Mouse (Mus musculus): ENCODE results near the gene Txn2.

Gene Txn2

GRCm38 (mm10) chr15:77928673-77929331 is at the start of gene Txn2:
Txn2 (minus strand) TSS chr15:77929006.
- peak; percentile 100 for DNase-seq (ENCODE audit: low read depth, low spot score)

- DNase-seq (ENCODE audit: low read depth, low spot score): no peak
Observed at GRCm38 (mm10) chr15:77977663-77978062, 48.9 kb upstream of the Txn2 start.

- DNase-seq (ENCODE audit: low read depth, low spot score): no peak
Observed at GRCm38 (mm10) chr15:77974165-77974841, 45.5 kb upstream of the Txn2 start.

- DNase-seq (ENCODE audit: low read depth, low spot score): peak; percentile 98
Observed at GRCm38 (mm10) chr15:77970470-77971292, 41.9 kb upstream of the Txn2 start, which contains the start of gene Eif3d. Eif3d (minus strand) TSS chr15:77970813.

- no peak for DNase-seq (ENCODE audit: low read depth, low spot score)
Observed at GRCm38 (mm10) chr15:77969940-77970469, 41.2 kb upstream of the Txn2 start.

GRCm38 (mm10) chr15:77965117-77965528 is 36.3 kb upstream of the Txn2 start:
- DNase-seq (ENCODE audit: low read depth, low spot score): no peak

- DNase-seq (ENCODE audit: low read depth, low spot score): no peak
Observed at GRCm38 (mm10) chr15:77962447-77962846, 33.6 kb upstream of the Txn2 start.

DNA sequence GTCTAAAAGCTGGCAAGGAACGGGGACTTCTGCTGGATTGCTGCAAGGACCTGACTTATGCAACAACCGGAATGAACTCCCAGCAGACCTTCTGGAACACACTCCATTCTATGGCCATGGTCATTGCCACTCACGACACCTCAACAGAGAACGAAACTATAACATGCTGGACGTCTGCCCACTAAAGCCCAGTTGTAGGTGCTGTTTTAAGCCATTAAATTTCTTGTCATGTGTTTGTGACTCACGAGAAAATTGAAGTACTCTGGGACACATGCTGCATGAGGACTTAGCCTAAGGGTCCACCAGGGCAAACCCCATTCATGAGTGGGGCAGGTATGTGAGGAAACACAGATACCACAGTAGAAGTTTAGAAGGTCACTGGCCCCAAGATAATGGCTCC is 31.9 kb upstream of the Txn2 start:
- no peak for DNase-seq (ENCODE audit: low read depth, low spot score)

GRCm38 (mm10) chr15:77958071-77958470 is 29.3 kb upstream of the Txn2 start:
- no peak for DNase-seq (ENCODE audit: low read depth, low spot score)

DNA sequence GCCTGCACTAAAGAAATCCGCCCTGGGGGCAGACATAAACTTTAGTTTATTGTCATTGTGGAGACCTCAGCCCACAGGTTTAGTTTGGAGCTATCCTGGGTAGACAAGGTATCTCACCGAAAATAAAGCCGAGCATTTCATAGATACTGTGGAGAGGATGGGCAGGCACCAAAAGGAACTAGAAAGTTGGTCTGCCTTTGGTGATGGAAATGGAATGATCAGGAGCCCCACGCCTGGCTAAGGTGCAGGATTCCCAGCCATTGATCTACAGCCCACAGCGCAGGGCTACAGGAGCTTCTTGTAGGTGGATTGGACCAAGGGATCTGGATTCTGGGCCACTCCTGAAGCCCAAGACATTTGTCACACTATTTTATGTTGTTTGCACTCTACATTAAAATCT is 28.8 kb upstream of the Txn2 start:
- DNase-seq (ENCODE audit: low read depth, low spot score): no peak

GRCm38 (mm10) chr15:77956404-77956901 is 27.6 kb upstream of the Txn2 start, which contains the start of gene Foxred2:
Foxred2 (minus strand) TSS chr15:77956722.
- peak; percentile 96 for DNase-seq (ENCODE audit: low read depth, low spot score)

GRCm38 (mm10) chr15:77955440-77956403 is 26.9 kb upstream of the Txn2 start:
- peak; percentile 45 for DNase-seq (ENCODE audit: low read depth, low spot score)

GRCm38 (mm10) chr15:77954362-77954761 is 25.6 kb upstream of the Txn2 start:
- DNase-seq (ENCODE audit: low read depth, low spot score): no peak

- peak; percentile 92 for DNase-seq (ENCODE audit: low read depth, low spot score)
Observed at GRCm38 (mm10) chr15:77952921-77953320, 24.1 kb upstream of the Txn2 start.

DNA sequence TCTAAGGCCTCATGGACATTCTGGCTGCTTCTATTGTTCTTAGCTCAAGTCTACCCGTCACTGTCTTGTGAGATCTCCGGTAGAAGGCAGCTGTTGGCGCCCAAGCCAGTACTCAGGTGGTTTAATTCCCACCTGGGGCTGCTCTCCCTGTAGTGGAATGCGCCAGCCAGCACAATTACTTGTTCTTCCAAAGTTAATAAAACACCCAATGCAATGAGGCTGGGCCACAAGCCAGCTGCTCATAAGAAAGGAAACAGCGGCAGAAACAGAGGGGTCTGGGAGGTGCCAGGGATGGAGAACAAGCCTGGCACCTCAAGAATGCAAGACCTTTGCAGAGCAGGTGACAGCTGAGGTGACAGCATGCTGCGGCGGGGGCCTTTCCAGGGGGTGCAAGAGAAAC is 20.3 kb upstream of the Txn2 start:
- DNase-seq (ENCODE audit: low read depth, low spot score): no peak

GRCm38 (mm10) chr15:77945711-77946110 is 16.9 kb upstream of the Txn2 start:
- peak; percentile 56 for DNase-seq (ENCODE audit: low read depth, low spot score)

- peak; percentile 63 for DNase-seq (ENCODE audit: low read depth, low spot score)
Observed at GRCm38 (mm10) chr15:77941563-77941962, 12.8 kb upstream of the Txn2 start.

DNA sequence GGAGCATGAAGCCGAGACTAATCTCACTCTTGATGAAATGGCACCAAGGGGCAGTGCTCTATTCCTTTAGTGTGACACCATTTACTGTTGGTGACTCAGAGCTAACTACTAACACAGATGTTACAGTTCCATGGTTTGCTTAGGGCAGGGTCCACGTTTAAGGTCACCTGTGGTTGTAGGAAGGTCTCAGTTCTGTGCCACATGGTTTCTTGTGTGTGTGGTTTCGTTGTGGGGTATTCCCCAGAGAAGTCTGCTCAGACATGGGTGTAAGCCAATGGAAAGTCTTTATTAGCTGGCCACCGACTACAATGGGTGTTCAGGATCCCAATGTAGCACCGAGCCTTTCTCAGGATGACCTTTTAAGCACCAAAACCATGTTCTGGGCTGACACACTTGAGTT is 9.7 kb upstream of the Txn2 start:
- no peak for DNase-seq (ENCODE audit: low read depth, low spot score)

DNA sequence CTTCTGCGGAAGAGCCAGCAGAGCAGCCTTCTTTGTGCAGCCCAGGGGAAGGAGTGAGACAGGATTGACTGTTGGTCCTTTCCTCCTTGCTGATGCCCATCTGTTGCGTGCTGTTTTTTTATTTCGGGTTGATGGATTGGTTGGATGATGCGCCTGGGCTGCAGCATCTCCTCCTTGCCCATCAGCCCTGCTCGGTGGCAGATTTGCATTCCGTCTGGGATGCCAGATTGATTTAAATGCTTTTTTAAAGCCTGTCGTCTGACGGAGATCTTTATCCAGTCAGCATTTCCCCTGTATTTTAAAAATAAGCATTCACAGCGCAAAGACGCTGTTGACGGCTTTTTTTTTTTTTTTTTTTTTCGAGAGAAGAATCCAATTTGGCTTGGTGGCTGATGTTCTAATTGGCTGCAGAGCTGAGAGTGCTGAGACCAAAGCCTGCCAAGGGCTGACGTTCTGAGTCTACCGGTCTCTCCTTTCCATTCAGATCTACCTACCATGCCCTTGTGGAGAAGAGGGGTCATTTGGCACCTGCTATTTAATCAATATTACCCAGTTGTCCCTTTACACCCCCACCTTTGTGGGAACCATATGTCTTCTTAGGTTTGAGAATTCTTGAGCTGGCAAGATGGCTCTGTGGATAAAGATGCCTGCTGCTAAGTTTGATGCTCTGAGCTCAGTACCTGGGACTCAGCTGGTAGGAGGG is 7.0 kb upstream of the Txn2 start:
- DNase-seq (ENCODE audit: low read depth, low spot score): peak; percentile 89

- DNase-seq (ENCODE audit: low read depth, low spot score): no peak
Observed at GRCm38 (mm10) chr15:77934968-77935367, 6.2 kb upstream of the Txn2 start.

Measured in brain, adult 2 months (tissue).